Mouse (Mus musculus): ENCODE measurements at regions not wholly inside any gene's neighbourhood (a gene's known extent, or its start where the extent isn't known, plus 50 kb on each side); places are given as distances from the start of the nearest gene placed in this dataset.
"Not testable (repeated sequence)": the region's sequence is repeated elsewhere in the genome, so short reads cannot be mapped to it uniquely, and the experiment has no call there.

- DNase-seq, result no peak
Measured at GRCm38 (mm10) chr5:133935451-133935850, 164.1 kb upstream of the Castor2 start.

GRCm38 (mm10) chr5:133935006-133935405, 164.5 kb upstream of the Castor2 start:
- no peak for DNase-seq

- no peak for DNase-seq
Measured at GRCm38 (mm10) chr5:133930101-133930500, 169.4 kb upstream of the Castor2 start.

GRCm38 (mm10) chr5:133927054-133927453, 172.5 kb upstream of the Castor2 start:
- DNase-seq, result no peak

- no peak for DNase-seq
Measured at GRCm38 (mm10) chr5:133925184-133925900, 174.2 kb upstream of the Castor2 start.

- no peak for DNase-seq
Measured at GRCm38 (mm10) chr5:133922181-133922580, 177.3 kb upstream of the Castor2 start.

GRCm38 (mm10) chr5:133915734-133916550, 183.6 kb upstream of the Castor2 start:
- DNase-seq, result no peak

GRCm38 (mm10) chr5:133907442-133907841, 192.1 kb upstream of the Castor2 start:
- DNase-seq, result no peak

- DNase-seq, result no peak
Measured at GRCm38 (mm10) chr5:133898025-133898598, 201.4 kb upstream of the Castor2 start.

- DNase-seq, result no peak
Measured at GRCm38 (mm10) chr5:133890728-133891127, 208.8 kb upstream of the Castor2 start.

- no peak for DNase-seq
Measured at GRCm38 (mm10) chr5:133889841-133890240, 209.7 kb upstream of the Castor2 start.

- DNase-seq, result no peak
Measured at GRCm38 (mm10) chr5:133885507-133885906, 214.0 kb upstream of the Castor2 start.

- no peak for DNase-seq
Measured at GRCm38 (mm10) chr5:133885016-133885415, 214.5 kb upstream of the Castor2 start.

GRCm38 (mm10) chr5:133884593-133884992, 214.9 kb upstream of the Castor2 start:
- DNase-seq, result no peak

- DNase-seq, result no peak
Measured at GRCm38 (mm10) chr5:133844483-133844882, 255.0 kb upstream of the Castor2 start.

- not testable (repeated sequence) for DNase-seq
Measured at GRCm38 (mm10) chr5:133842059-133842706, 257.3 kb upstream of the Castor2 start.

- DNase-seq, result no peak
Measured at GRCm38 (mm10) chr5:133838286-133838685, 261.2 kb upstream of the Castor2 start.

GRCm38 (mm10) chr5:133833217-133833616, 266.3 kb upstream of the Castor2 start:
- DNase-seq, result no peak

GRCm38 (mm10) chr5:133828226-133828625, 271.3 kb upstream of the Castor2 start:
- DNase-seq, result no peak

- DNase-seq, result no peak
Measured at GRCm38 (mm10) chr5:133823871-133824270, 275.6 kb upstream of the Castor2 start.

- no peak for DNase-seq
Measured at GRCm38 (mm10) chr5:133821273-133821672, 278.2 kb upstream of the Castor2 start.

GRCm38 (mm10) chr5:133815462-133815861, 284.0 kb upstream of the Castor2 start:
- no peak for DNase-seq

GRCm38 (mm10) chr5:133814436-133814835, 285.1 kb upstream of the Castor2 start:
- DNase-seq, result no peak
